Mouse (Mus musculus) forebrain, embryonic 12.5 days (tissue): ENCODE measurements around the gene Nr2e3. TPM values are rescaled to one million over a fixed set of nuclear protein-coding genes. Genes with fewer than 3 reads are reported as not detected.
"Not testable (repeated sequence)": the region's sequence is repeated elsewhere in the genome, so short reads cannot be mapped to it uniquely, and the experiment has no call there.

Source experiments
- ATAC-seq: fragments of 200-750 bp; cut with Nextera tagmentation; 2 replicates; pipeline ENCODE4 v1.8.0; 2017; ENCODE audit warnings: moderate TSS enrichment; ENCODE audit not compliant: low FRiP score
- H3K27ac ChIP-seq: fragments of 300-500 bp; sonication (generic); 2 replicates; pipeline ENCODE4 v1.5.1; 2016; ENCODE audit warnings: mild to moderate bottlenecking
- H3K27me3 ChIP-seq: fragments of 300-500 bp; sonication (generic); 2 replicates; pipeline ENCODE4 v1.6.1; 2016; ENCODE audit warnings: mild to moderate bottlenecking
- H3K36me3 ChIP-seq: fragments of 300-500 bp; sonication (generic); replicated peaks from 2 replicates; pipeline ENCODE4 v1.6.1; 2016; ENCODE audit warnings: mild to moderate bottlenecking
- H3K4me1 ChIP-seq: fragments of 300-500 bp; sonication (generic); 2 replicates; pipeline ENCODE4 v1.6.1; 2016
- H3K4me2 ChIP-seq: fragments of 300-500 bp; sonication (generic); 2 replicates; pipeline ENCODE4 v1.6.1; 2016; ENCODE audit warnings: mild to moderate bottlenecking, moderate library complexity
- H3K4me3 ChIP-seq: fragments of 300-500 bp; sonication (generic); replicated peaks from 2 replicates; pipeline ENCODE4 v1.5.1; 2016; ENCODE audit warnings: mild to moderate bottlenecking
- H3K9ac ChIP-seq: fragments of 300-500 bp; sonication (generic); 2 replicates; pipeline ENCODE4 v1.6.1; 2016; ENCODE audit warnings: mild to moderate bottlenecking
- H3K9me3 ChIP-seq: fragments of 300-500 bp; sonication (generic); 2 replicates; pipeline ENCODE4 v1.6.1; 2016
- WGBS: fragments of 180-500 bp; shearing (Covaris S2); methylation state at CpG from one replicate; pipeline ENCODE4 v1.1.7; 2016; 5-methylcytosine and 5-hydroxymethylcytosine counted together
- polyA plus RNA-seq: library from polyadenylated mRNA; unstranded; fragments of >200 nt; fragmentation: Nextera tagmentation; extraction: Ambion mirVana; gene quantifications from 2 replicates; pipeline ENCODE4 v1.2.1, GENCODE M21; 2016

Nr2e3 gene
- polyA plus RNA-seq, 1 experiment from 2014 or later: 0.15 TPM

- H3K36me3 ChIP-seq: no peaks in the 10 kb centered on the region
- H3K27me3 ChIP-seq: no peaks in the 10 kb centered on the region
- no peak overlapping the region for H3K4me2 ChIP-seq
- H3K9ac ChIP-seq: no peak overlapping the region
- no peak for ATAC-seq
- WGBS: 59% methylated on average over 14 of the region's 14 CpGs
- no peak overlapping the region for H3K4me3 ChIP-seq
- no peak overlapping the region for H3K27ac ChIP-seq
- no peaks in the 10 kb centered on the region for H3K9me3 ChIP-seq
- peaks cover 8% of the 10 kb centered on the region; the same call in 1 of the 2 replicates for H3K4me1 ChIP-seq
Observed at GRCm38 (mm10) chr9:59961201-59961955, 919 bp upstream of the Nr2e3 start.

GRCm38 (mm10) chr9:59959276-59959675 is 1.2 kb downstream of the Nr2e3 start:
- no peaks in the 10 kb centered on the region for H3K9me3 ChIP-seq
- no peaks in the 10 kb centered on the region for H3K36me3 ChIP-seq
- H3K27me3 ChIP-seq: no peaks in the 10 kb centered on the region
- H3K4me1 ChIP-seq: peaks cover 8% of the 10 kb centered on the region; the same call in 1 of the 2 replicates
- no peak overlapping the region for H3K4me3 ChIP-seq
- H3K27ac ChIP-seq: no peak overlapping the region
- 4% methylated on average over 8 of the region's 8 CpGs for WGBS
- no peak overlapping the region for H3K4me2 ChIP-seq
- no peak for ATAC-seq
- no peak overlapping the region for H3K9ac ChIP-seq

- not testable (repeated sequence) for H3K9me3 ChIP-seq, H3K4me1 ChIP-seq, H3K27me3 ChIP-seq, H3K27ac ChIP-seq, H3K4me3 ChIP-seq, ATAC-seq, H3K4me2 ChIP-seq, H3K36me3 ChIP-seq, H3K9ac ChIP-seq
- WGBS: 54% methylated on average over 1 of the region's 1 CpGs
Observed at GRCm38 (mm10) chr9:59958115-59958514, 2.3 kb downstream of the Nr2e3 start.

GRCm38 (mm10) chr9:59956496-59956895 is 4.0 kb downstream of the Nr2e3 start:
- no peak for ATAC-seq
- WGBS: 51% methylated on average over 6 of the region's 6 CpGs
- H3K4me3 ChIP-seq: no peak overlapping the region
- H3K4me2 ChIP-seq: no peak overlapping the region
- H3K36me3 ChIP-seq: no peaks in the 10 kb centered on the region
- no peaks in the 10 kb centered on the region for H3K9me3 ChIP-seq
- H3K27me3 ChIP-seq: no peaks in the 10 kb centered on the region
- H3K9ac ChIP-seq: no peak overlapping the region
- peaks cover 8% of the 10 kb centered on the region; the same call in 1 of the 2 replicates for H3K4me1 ChIP-seq
- no peak overlapping the region for H3K27ac ChIP-seq

DNA sequence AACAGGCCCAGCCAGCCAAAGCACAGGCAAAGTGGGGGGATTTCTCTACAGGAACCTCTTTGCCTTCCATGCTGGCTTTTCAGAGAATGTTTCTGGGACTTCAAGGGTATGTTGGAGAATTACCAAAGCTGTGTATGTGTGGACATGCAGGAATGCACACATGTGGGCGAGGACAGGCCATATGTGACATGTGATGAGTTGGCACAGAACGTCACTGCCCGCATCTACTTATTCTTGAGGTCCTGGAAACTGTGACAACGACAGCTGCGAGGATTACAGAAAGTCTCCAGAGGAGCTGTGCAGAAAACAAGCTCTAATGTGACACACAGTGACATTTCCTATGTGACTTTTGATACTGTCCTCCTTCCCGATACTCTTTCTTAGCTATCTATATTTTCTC is 4.8 kb downstream of the Nr2e3 start:
- no peaks in the 10 kb centered on the region for H3K27me3 ChIP-seq
- no peak for ATAC-seq
- no peak overlapping the region for H3K4me3 ChIP-seq
- H3K9me3 ChIP-seq: no peaks in the 10 kb centered on the region
- H3K9ac ChIP-seq: no peak overlapping the region
- H3K4me1 ChIP-seq: 0 out of 2 replicates have a peak, but pooled peaks cover 4% of the 10 kb centered on the region
- H3K4me2 ChIP-seq: no peak overlapping the region
- no peaks in the 10 kb centered on the region for H3K36me3 ChIP-seq
- 87% methylated on average over 6 of the region's 6 CpGs for WGBS
- no peak overlapping the region for H3K27ac ChIP-seq

DNA sequence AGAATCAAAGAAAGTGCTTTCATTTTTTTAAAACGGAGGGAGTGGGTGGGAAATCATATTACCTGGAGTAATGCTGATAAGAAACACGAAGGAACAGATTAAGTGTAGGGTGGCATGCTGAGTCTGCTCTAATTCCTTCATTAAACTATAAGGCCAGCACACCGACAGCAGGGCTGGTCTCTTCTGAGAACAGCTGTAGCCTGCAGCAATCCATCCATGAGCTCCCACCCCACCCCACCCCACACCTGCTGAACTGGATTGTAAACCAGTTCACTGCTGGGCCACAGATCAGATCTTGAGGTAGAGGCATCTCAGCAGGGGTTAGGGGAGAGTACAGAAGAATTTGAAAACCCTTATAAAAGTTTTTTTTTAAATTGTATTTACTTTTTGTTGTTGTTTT is 5.3 kb downstream of the Nr2e3 start:
- WGBS: 62% methylated on average over 3 of the region's 3 CpGs
- no peak overlapping the region for H3K9ac ChIP-seq
- H3K27me3 ChIP-seq: no peaks in the 10 kb centered on the region
- H3K4me1 ChIP-seq: 0 out of 2 replicates have a peak, but pooled peaks cover 4% of the 10 kb centered on the region
- no peak overlapping the region for H3K27ac ChIP-seq
- no peak overlapping the region for H3K4me2 ChIP-seq
- no peak overlapping the region for H3K4me3 ChIP-seq
- H3K36me3 ChIP-seq: no peaks in the 10 kb centered on the region
- no peak for ATAC-seq
- H3K9me3 ChIP-seq: no peaks in the 10 kb centered on the region

DNA sequence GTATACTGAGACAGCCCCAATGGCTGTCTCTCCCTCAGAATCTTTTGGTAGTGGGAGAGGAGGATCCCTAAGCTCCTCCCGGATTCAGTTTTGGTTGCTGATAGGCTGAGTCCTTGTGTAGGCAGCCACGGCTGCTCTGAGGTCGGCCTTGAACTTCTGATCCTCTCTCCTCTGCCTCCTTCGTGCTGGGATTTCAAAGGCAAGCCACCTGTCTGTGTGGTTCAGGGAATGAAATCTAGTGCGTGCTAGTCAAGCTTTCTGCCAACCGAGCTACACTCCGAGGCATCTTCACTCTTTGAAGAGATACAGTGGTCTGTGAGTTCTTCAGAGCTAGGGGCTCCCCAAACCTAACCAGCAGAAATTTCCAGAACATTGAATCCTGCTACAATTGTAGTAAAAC is 6.9 kb downstream of the Nr2e3 start:
- ATAC-seq: no peak
- H3K4me1 ChIP-seq: 0 out of 2 replicates have a peak, but pooled peaks cover 4% of the 10 kb centered on the region
- no peak overlapping the region for H3K4me3 ChIP-seq
- H3K9me3 ChIP-seq: no peaks in the 10 kb centered on the region
- no peaks in the 10 kb centered on the region for H3K36me3 ChIP-seq
- no peak overlapping the region for H3K9ac ChIP-seq
- H3K4me2 ChIP-seq: no peak overlapping the region
- 82% methylated on average over 7 of the region's 7 CpGs for WGBS
- H3K27me3 ChIP-seq: no peaks in the 10 kb centered on the region
- no peak overlapping the region for H3K27ac ChIP-seq

- Histone ChIP-seq H3K9ac (no peak overlapping the region), H3K36me3 (no peaks in the 10 kb centered on the region), H3K9me3 (no peaks in the 10 kb centered on the region), H3K4me2 (no peak overlapping the region), H3K27me3 (no peaks in the 10 kb centered on the region), H3K4me3 (no peak overlapping the region), H3K4me1 (0 out of 2 replicates have a peak, but pooled peaks cover 4% of the 10 kb centered on the region), H3K27ac (no peak overlapping the region)
- no peak for ATAC-seq
- 62% methylated on average over 8 of the region's 8 CpGs for WGBS
Observed at GRCm38 (mm10) chr9:59952515-59953070, 7.9 kb downstream of the Nr2e3 start.

DNA sequence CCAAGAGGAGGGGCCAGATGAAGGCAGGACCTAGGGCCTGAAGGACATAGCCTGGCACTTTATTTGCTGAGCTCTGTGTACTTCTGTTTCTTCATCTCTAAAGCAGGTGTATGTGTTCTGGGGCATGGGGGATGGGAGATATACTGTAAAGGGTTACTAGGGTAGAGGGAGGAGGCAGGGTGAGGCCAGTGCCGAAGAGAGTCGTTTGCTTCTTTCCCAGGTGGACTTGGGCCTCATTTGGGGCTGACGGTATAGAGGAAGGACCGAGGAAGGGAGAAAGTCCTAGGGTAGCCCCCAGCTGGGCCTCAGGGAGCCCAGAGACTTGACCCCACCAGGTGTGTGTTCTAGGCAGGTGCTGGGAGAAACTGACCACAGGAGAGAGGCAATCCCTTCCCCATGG is 8.5 kb downstream of the Nr2e3 start:
- no peak overlapping the region for H3K4me2 ChIP-seq
- H3K27ac ChIP-seq: no peak overlapping the region
- no peaks in the 10 kb centered on the region for H3K36me3 ChIP-seq
- 0 out of 2 replicates have a peak, but pooled peaks cover 4% of the 10 kb centered on the region for H3K4me1 ChIP-seq
- H3K9ac ChIP-seq: no peak overlapping the region
- H3K27me3 ChIP-seq: no peaks in the 10 kb centered on the region
- no peak overlapping the region for H3K4me3 ChIP-seq
- 91% methylated on average over 4 of the region's 4 CpGs for WGBS
- ATAC-seq: no peak
- H3K9me3 ChIP-seq: no peaks in the 10 kb centered on the region

- Histone ChIP-seq H3K27me3 (no peaks in the 10 kb centered on the region), H3K27ac (no peak overlapping the region), H3K9me3 (no peaks in the 10 kb centered on the region), H3K4me1 (0 out of 2 replicates have a peak, but pooled peaks cover 4% of the 10 kb centered on the region), H3K9ac (no peak overlapping the region), H3K4me2 (no peak overlapping the region), H3K36me3 (no peaks in the 10 kb centered on the region), H3K4me3 (no peak overlapping the region)
- WGBS: 90% methylated on average over 9 of the region's 9 CpGs
- no peak for ATAC-seq
Observed at GRCm38 (mm10) chr9:59951001-59951750, 9.3 kb downstream of the Nr2e3 start.

DNA sequence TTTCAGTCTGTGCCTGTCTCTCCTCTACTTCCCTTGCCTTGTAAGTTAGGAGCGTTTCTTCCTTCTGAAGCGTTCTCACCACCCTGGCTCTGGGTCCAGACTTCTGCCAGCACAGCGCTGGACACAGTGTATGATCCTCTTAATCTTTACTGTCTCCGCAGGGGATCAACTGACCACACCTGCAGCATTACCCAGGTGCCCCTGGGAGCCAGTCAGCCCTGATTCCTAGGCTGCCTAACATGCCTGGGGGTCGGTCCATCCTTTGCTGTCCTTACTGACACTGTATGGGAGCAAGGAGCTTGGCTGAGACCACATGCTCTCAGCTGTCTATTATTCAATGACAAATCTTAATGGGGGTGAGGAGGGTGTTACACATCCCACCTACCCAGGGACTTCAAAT is 10.5 kb downstream of the Nr2e3 start:
- WGBS: 90% methylated on average over 5 of the region's 5 CpGs
- no peaks in the 10 kb centered on the region for H3K27me3 ChIP-seq
- no peak overlapping the region for H3K9ac ChIP-seq
- no peaks in the 10 kb centered on the region for H3K36me3 ChIP-seq
- no peak overlapping the region for H3K27ac ChIP-seq
- ATAC-seq: no peak
- H3K4me2 ChIP-seq: no peak overlapping the region
- H3K9me3 ChIP-seq: no peaks in the 10 kb centered on the region
- 0 out of 2 replicates have a peak, but pooled peaks cover 4% of the 10 kb centered on the region for H3K4me1 ChIP-seq
- H3K4me3 ChIP-seq: no peak overlapping the region

DNA sequence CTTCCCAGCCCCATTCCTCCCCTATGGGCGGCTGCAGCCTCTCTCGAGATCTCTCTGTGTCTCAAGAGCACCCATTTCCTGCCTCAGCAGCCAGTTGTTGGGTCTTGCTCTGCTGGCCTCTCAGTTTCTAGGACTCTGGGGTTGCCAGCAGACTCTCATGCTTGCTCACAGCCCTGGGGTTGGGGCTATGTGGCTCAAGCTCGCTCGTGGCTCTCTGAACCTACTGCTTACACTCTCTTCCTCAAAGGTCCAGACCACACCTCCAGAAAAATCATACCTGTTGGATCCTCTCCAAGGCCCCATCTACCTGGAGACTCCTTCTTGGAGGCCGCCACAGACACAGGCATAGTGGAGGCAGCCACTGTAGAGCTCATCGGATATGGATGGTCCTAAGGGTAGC is 10.9 kb downstream of the Nr2e3 start:
- Histone ChIP-seq H3K9me3 (no peaks in the 10 kb centered on the region), H3K27ac (no peak overlapping the region), H3K9ac (no peak overlapping the region), H3K4me1 (0 out of 2 replicates have a peak, but pooled peaks cover 4% of the 10 kb centered on the region), H3K27me3 (no peaks in the 10 kb centered on the region), H3K36me3 (no peaks in the 10 kb centered on the region), H3K4me3 (no peak overlapping the region), H3K4me2 (no peak overlapping the region)
- WGBS: 89% methylated on average over 6 of the region's 6 CpGs
- no peak for ATAC-seq
